In the genomic region with DNA sequence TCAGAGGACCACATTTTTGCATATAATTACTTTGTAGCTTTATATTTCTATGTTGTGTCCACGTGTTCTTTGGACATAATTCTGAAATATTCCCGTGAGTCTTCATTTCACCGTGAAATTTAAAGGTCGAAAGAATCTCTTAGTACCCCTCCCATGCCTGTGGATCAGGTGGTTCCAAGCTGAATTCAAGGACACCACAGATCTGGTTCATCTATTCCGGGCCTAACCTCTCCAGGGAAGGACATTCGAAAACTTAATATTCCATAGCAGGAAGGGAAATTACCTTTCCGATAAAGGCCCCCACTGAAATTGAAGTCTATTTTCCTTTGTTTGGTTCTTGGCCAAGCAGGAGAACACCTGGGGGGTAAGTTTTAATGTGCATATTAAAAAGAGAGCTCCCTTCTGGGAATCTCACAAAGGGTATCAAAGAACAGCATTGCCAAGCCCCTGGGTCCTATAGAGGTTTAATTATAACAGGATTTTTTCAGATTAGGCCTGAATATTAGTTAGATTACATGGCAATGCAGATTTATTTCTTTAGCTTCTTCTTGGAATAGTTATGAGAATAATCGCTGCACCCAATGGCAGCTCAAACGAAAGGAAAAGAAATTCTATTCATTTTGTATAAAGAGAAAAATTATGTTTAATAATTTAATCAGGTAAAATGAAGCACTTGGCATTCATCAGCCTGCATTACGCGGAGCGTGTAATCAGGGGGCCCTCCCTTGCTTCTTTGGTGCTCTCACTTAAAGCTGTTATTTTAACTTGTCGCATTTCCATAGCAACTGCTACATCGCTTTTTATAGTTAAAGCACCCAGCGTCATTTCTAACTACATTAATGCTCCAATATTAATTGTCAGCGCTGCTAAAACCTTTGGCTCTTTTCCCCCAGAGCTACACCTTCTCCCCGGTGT, we compare ENCODE assay signal across 14 mouse cellular contexts. TPM values are rescaled to one million over a fixed set of nuclear protein-coding genes. Genes with fewer than 3 reads are reported as not detected.
DNase-seq lines count a peak whose midpoint lies in the region; ATAC-seq and TF ChIP-seq lines count a peak whose summit lies in the region.
"Had no signal": no experiment of that assay in that cellular context is flagged by ENCODE, and none has a peak within 500 bp of the region (broad histone marks: within the 10 kb centered on the region; RNA-seq: fewer than 3 reads in every experiment).

No protein-coding gene starts in this region.

- TF ChIP-seq POLR2A in brain, embryonic 14.5 days (IDR thresholded peaks at IDR 0.05; ENCODE audit: borderline replicate concordance, extremely low read depth, insufficient read depth, insufficient read length, poor library complexity, severe bottlenecking) = no peak

- WGBS in hindbrain, embryonic 14.5 days = 48% methylated on average over 17 of the region's 17 CpGs
- WGBS in midbrain, embryonic 15.5 days = 37% methylated on average over 17 of the region's 17 CpGs

- no peak for TF ChIP-seq CTCF in brain, embryonic 14.5 days (IDR thresholded peaks at IDR 0.05; ENCODE audit: borderline replicate concordance, extremely low read depth, insufficient read depth, insufficient read length)

- H3K27ac ChIP-seq in hindbrain, embryonic 14.5 days = peak overlapping the region; percentile 73
- H3K27ac ChIP-seq in midbrain, embryonic 15.5 days = peak overlapping the region; percentile 37
- H3K27ac ChIP-seq: liver, embryonic 14.5 days; stomach, embryonic 15.5 days had no signal

- H3K9ac ChIP-seq in hindbrain, embryonic 14.5 days = no peak overlapping the region
- no peak overlapping the region for H3K9ac ChIP-seq in midbrain, embryonic 15.5 days
- H3K9ac ChIP-seq: liver, embryonic 14.5 days; stomach, embryonic 15.5 days had no signal

- no peak for DNase-seq in frontal cortex, postnatal 25 days (ENCODE audit: low spot score in 2 of 2)
- DNase-seq in brain, embryonic 14.5 days (ENCODE audit: low read depth) = peak; percentile 78
- peak; percentile 53 for DNase-seq in hindbrain, embryonic 14.5 days (ENCODE audit: low spot score)
- DNase-seq in MN1 (ENCODE audit: low spot score) = no peak
- no peak for DNase-seq in urinary bladder, postnatal 36 days (ENCODE audit: low spot score in 2 of 2)
- no peak for DNase-seq in spleen, postnatal 4 days (ENCODE audit: low spot score in 2 of 2)
- DNase-seq: heart, postnatal 14 days had no signal

- ATAC-seq in frontal cortex, adult (ENCODE audit: low TSS enrichment) = peak; percentile 78
- peak; percentile 64; the same call in 1 of the 2 replicates for ATAC-seq in hindbrain, embryonic 14.5 days (ENCODE audit: low FRiP score)
- ATAC-seq in midbrain, embryonic 15.5 days (replicated peaks) = peak; percentile 77
- ATAC-seq: activated CD4-positive, CD25-positive, alpha-beta regulatory T cell, adult 4 months had no signal

- peaks cover 12% of the 10 kb centered on the region; the same call in 1 of the 2 replicates for H3K4me1 ChIP-seq in hindbrain, embryonic 14.5 days (replicated peaks; ENCODE audit: control insufficient read depth, insufficient read depth, low read length)
- peaks cover 14% of the 10 kb centered on the region for H3K4me1 ChIP-seq in midbrain, embryonic 15.5 days
- H3K4me1 ChIP-seq: stomach, embryonic 15.5 days had no signal

- H3K4me2 ChIP-seq in hindbrain, embryonic 14.5 days (replicated peaks) = 0 out of 2 replicates have a peak overlapping the region, but pooled peaks have one; percentile 4
- H3K4me2 ChIP-seq in midbrain, embryonic 15.5 days = peak overlapping the region; percentile 2; the same call in 1 of the 2 replicates
- H3K4me2 ChIP-seq: stomach, embryonic 15.5 days had no signal

- no peaks in the 10 kb centered on the region for H3K36me3 ChIP-seq in hindbrain, embryonic 14.5 days (replicated peaks; ENCODE audit: control insufficient read depth, insufficient read depth)
- no peaks in the 10 kb centered on the region for H3K36me3 ChIP-seq in midbrain, embryonic 15.5 days (replicated peaks)
- H3K36me3 ChIP-seq: stomach, embryonic 15.5 days had no signal

- no peak overlapping the region for H3K4me3 ChIP-seq in hindbrain, embryonic 14.5 days (replicated peaks; ENCODE audit: low read length)
- no peak overlapping the region for H3K4me3 ChIP-seq in midbrain, embryonic 15.5 days
- H3K4me3 ChIP-seq: erythroblast, embryonic 14.5 days; stomach, embryonic 15.5 days had no signal

- no peaks in the 10 kb centered on the region for H3K27me3 ChIP-seq in hindbrain, embryonic 14.5 days (ENCODE audit: control insufficient read depth, insufficient read depth, low read length)
- H3K27me3 ChIP-seq in midbrain, embryonic 15.5 days (replicated peaks) = no peaks in the 10 kb centered on the region
- H3K27me3 ChIP-seq: stomach, embryonic 15.5 days had no signal

- H3K9me3 ChIP-seq in hindbrain, embryonic 14.5 days (ENCODE audit: control insufficient read depth, low read length) = no peaks in the 10 kb centered on the region
- no peaks in the 10 kb centered on the region for H3K9me3 ChIP-seq in midbrain, embryonic 15.5 days
- H3K9me3 ChIP-seq: stomach, embryonic 15.5 days had no signal

RNA-seq across cellular contexts. Expression of gene Atp6ap1l, which starts 7.9 kb away (rescaled TPM):
- 0.98 and 2.2 TPM in 2 replicates for polyA plus RNA-seq in brain, embryonic 14.5 days (2012; rRNA removed)
- 0.76 and 0.98 TPM in 2 replicates for polyA plus RNA-seq in hindbrain, embryonic 14.5 days (2014; fragmentation: Nextera tagmentation; extraction: Ambion mirVana)
- 0.28 and 0.88 TPM in 2 replicates for polyA plus RNA-seq in midbrain, embryonic 15.5 days (2015; fragmentation: Nextera tagmentation; extraction: Ambion mirVana)
- polyA plus RNA-seq: activated CD4-positive, CD25-positive, alpha-beta regulatory T cell, adult 4 months; erythroblast, embryonic 14.5 days; kidney, embryonic 14.5 days; liver, embryonic 14.5 days; stomach, embryonic 15.5 days had no signal

RNA-seq across cellular contexts. Expression of gene Rps23, which starts 9.7 kb away (rescaled TPM):
- 804 and 914 TPM in 2 replicates for polyA plus RNA-seq in brain, embryonic 14.5 days (2012; rRNA removed)
- 132 and 156 TPM in 2 replicates for polyA plus RNA-seq in hindbrain, embryonic 14.5 days (2014; fragmentation: Nextera tagmentation; extraction: Ambion mirVana)
- 80.5 and 98.8 TPM in 2 replicates for polyA plus RNA-seq in midbrain, embryonic 15.5 days (2015; fragmentation: Nextera tagmentation; extraction: Ambion mirVana)

Comparison
In these comparisons a context has a peak if more than half of its experiments do, and no peak if none do; other contexts are left out.
1. DNase-seq: peak in brain, embryonic 14.5 days (single experiment) and hindbrain, embryonic 14.5 days (single experiment); none in frontal cortex, postnatal 25 days (0 of 2), MN1 (single experiment), urinary bladder, postnatal 36 days (0 of 2) and spleen, postnatal 4 days (0 of 2).
2. Peak in every context shown above with its lines, with median percentiles within 50 percentile points of each other: ATAC-seq.